Mouse (Mus musculus): Measurements from ENCODE around the gene Olfr1340.

Olfr1340 gene

DNA sequence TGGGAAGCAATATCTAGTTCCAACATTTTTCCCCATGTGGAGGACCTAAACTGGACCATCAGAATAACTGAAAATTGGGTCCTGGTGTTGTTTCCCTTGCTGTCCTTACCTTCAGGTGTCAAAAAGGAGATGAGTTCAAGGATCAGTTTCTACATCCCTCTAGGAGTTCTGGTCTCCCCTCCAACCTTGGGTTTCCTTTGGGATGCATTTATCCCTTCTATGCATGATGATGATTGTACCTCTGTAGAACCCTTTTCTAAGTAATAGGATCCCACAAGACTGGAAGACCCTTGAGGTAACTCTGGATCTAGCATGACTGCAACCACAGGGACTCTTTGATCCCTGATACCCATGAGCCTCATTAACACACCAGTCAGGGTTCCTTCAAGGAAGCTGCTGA lies at the start of gene Olfr1340:
Gene Olfr1340 (plus strand): TSS at position 301 of the 400 bp plus-strand sequence.
- CTCF ChIA-PET: no interaction called here

DNA sequence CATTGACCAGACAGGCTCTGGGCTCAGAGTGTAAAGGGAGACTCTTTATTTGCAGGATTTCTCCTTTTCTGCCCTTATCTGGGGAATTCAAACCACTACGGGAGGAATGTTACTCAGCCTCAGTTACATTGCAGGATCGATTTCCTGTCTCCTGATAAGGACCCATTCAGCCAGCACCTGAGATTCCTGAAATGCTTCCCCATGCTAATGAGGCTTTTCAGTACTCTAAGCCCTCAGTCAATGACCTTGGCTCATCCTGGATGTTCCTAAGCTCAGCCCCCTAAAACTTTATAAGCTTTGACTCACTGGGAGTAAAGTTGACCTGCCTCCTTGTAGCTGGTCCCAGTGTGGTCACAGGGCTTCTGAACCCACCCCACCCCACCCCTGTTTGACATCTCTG lies 32.9 kb upstream of the Olfr1340 start:
- CTCF ChIA-PET: no interaction called here

DNA sequence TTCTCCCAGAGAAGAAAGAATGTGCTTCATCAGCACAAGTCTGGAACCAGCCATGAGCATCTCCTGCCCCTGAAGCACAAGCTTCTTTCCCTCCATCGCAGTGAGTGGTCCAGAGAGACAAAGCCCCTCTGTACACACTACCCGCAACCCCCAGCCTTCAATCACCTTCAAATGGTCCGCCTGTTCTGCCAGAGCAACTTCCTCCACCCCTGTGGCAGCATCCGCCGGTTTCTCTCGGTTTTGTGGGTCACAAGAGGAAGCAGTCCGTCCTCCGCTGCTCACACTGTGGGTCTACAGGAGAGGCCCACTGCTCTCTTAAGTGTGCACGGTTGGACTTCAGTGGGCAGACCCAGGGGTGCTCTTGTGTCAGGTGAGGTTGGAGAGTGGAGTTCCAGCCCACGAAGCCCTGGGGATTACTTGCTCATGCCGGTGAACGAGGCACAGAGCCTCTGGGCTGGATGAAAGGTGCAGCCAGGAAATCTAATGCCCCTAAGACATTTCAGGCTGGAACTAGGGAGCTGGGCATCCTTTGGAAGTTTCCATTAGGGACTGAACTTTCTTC lies 27.4 kb upstream of the Olfr1340 start, which contains the start of gene Olfr1342:
Gene Olfr1342 (minus strand): TSS at position 345 of the 562 bp plus-strand sequence.
- CTCF ChIA-PET: no interaction called here

DNA sequence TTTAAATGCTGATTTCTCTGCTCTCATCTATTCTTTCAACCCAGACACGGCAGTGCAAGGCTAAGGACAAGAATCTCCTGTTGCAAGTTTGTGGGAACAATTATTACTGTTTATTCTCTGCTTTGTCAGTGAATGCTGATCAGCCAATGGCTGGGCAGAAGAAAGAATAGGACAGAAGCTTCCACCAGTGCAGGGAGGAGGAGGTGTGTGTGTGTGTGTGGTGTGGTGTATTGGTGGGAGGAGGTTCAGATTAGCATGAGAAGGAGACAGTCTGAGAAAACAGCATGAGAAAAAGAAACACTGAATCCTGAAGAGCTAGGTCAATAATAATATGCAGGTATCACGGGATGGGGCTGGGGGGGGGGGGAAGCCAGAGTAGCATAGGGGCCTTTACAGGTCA lies 26.1 kb upstream of the Olfr1340 start:
- CTCF ChIA-PET: no interaction called here

DNA sequence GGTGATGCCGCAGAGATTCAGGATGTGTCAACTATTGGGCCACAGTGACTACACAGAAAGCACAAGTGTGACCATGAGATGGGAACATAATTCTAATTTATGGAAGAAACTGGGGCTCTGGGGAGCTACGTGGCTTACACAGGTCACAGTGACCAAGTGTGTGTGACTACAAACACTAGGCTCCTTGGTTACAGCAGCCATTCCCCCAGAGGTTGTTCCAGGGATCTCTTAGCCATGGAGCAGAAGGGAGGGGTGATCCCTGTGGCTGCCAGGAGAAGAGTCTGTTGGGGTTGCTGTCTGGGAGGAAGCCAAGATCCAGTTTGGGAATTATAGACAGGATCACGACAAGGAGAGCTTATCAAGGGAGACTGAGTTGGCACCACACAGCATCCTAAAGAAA lies 16.7 kb upstream of the Olfr1340 start, which contains the start of gene Olfr1341:
Gene Olfr1341 (plus strand): TSS at position 301 of the 400 bp plus-strand sequence.
- CTCF ChIA-PET: no interaction called here

DNA sequence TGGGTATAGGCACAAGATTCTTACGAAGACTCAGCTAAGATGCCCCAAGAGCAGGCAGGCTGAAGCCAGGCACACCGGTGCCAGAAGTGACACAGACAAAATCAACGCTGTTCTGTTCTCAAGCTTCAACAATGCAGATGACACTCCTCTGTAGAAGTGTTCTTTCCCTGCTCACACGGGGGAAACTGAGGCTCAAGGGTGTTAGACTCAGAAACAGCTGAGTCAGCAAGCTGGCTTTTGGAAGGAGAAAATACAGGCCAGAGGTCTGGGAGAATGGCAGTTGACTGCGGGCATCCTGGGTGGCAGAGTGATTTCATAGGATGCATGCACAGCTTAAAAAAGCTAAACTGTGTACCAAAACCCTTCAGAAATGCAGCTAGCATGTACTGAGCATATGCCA lies 11.9 kb upstream of the Olfr1340 start:
- CTCF ChIA-PET: no interaction called here

DNA sequence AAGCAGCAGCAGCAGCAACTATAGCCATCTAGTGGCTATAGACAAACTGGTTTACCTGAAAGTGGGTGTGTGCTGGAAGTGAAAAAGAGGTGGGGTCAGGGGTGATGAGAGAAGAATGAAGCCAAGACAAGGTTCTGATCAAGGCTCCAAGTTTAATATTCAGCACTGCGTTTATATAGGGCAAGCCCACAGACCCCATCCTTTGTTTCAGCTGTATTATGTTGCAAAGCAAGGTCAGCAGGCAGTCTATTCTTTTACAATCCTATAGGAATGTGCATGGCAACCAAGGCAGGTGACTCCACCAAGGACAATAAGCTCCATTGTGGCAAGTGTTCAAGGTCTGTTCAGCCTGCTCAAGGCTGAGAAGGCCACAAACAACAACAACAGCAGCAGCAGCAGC lies 8.3 kb upstream of the Olfr1340 start:
- CTCF ChIA-PET: no interaction called here

DNA sequence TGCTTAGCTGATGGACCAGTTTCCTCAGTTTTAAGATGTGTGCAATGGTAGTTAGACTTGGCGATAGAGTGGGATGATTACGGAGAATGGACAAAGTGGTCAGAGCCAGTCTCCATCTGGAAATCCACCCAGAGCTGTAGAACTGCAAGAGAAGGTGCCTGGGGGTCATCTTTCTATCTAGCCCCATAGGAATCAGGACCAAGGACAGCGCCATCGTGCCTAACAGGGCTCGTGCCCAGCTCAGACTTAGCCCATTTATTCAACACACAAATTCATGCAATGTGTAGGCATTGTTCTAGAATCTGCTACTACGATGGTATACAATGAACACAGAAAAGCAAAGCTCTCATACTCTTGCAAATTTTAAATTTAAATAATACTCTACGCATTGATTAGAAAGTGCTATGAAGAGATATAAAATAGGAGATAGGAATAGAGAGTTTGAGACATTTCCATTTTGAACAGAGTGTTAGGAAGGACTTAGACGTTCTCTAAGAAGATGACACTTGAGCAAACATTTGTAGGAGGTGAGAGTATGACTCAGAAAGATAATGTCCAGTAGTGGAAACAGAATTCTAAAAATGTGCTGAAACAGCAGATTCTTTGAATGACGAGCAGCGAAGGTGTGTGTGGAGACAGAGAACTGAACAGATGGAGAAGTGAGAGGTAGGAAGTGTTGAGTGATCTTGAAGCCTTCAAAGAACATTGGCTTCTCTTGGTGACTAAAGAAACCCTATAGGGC lies 2.0 kb downstream of the Olfr1340 start:
- CTCF ChIA-PET: no interaction called here

DNA sequence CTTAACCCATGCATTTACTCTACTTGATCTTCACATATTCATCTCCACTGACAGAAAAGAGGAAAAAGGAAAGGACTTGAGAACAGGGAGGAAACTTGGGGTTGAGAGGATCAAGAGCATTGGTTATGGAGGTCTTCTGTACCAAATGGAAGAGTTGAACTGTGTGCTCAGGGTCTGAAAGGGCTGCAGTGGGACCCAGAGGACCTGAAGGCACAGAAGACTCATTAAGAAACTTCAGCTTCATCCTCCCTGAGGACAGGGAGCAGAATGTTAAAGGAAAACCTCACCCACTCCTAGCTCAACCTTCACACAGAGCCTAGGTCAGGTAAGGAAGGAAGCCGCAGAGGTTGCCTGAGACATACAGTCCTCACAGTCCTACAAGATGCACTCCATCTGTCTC lies 11.9 kb downstream of the Olfr1340 start, which contains the start of gene Olfr1339:
Gene Olfr1339 (plus strand): TSS at position 301 of the 400 bp plus-strand sequence.
- CTCF ChIA-PET: no interaction called here

DNA sequence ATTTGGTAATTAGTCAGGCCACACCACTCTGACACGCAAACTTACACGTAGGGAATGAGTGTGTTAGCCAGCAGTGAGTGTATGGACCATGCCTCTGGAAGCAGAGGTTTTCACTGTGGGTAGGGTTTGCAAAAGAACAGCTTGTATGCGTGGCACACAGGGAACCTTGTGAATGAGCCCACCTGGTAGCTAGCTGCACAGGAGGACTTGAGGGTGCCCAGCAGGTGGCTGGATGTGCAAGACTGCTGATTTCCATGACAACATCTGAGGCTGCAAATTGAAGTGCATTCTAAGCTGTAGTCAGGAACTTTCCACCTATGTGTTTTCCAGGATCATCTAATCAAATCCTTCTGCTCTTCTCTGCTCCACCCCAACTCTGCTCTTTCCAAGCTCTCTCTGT lies 19.6 kb downstream of the Olfr1340 start:
- CTCF ChIA-PET: no interaction called here

DNA sequence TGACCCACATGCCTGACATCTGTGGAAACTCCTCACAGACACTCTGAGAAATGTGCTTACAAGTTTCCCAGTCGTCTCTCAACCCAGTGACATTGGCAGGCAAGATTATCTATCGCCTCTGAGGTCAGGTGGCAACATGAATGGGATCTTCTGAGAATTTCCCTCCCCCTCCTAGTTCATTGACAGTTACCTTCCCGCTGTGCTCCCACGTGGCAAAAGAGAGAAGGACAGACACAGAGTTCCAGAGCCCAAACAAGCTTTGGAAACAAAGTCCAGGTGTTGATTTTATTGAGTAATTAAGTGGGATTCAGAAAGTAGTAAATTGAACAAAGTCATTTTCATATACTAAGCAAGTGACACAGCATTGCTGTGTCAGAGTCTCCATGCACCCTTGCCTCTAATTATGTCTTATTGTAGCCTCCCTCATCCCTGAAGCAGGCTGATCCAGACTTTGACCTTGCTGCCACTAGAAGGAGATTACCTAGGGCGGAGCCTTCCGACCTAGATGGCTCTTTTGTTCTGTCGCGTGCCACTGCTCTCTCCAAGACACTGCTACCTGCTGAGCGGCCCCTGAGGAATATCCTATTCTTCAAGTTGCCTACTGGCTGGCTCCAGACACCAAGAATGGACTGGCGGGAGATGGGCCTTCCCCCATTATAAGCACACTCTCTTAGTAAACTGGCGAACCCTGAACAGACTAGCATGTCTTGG lies 21.2 kb downstream of the Olfr1340 start:
- CTCF ChIA-PET: no interaction called here

DNA sequence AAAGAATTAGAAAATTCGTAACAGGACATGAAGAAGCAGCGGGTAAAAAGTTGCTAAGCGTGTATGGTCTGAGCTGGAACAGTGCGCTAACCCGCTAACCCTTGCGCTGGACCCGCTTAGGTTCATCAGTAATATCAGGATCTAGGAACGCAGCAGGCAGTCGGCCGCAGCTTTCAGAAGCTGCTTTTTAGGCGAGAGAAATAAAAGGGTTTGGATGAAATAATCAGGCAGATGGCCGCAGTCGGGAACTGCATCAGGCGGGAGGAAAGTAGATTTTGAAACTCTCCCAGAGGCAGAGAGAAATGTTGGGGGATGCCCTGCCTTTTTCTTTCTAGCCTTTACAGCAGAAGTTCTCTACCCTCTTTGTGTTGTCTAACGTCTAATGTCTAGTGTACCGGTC lies 21.9 kb downstream of the Olfr1340 start:
- CTCF ChIA-PET: no interaction called here

DNA sequence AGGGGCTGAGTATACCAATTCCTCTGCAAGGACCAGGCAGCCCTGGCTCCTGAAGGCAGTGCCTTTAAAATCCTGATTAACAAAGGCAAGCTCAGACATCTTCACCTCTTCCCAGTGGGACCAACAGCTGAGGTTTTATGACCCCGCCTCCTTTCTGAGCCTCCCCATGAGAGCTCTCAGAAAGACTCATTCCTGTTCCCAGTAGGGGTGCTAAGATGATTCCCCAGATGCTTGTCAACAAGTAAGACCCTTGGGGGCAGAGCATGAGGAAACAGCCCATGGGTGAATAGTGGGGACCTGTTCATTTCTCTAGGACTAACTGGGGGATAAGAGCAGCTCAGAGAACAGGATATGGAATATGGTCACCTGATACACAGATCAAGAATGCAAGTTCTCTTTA lies 38.7 kb downstream of the Olfr1340 start, which contains the start of gene Olfr1338:
Gene Olfr1338 (minus strand): TSS at position 101 of the 400 bp plus-strand sequence.
- CTCF ChIA-PET: no interaction called here
